Mouse (Mus musculus) liver, adult 2 months (tissue): Measurements from ENCODE around the gene Spats2l. TPM values are rescaled to one million over a fixed set of nuclear protein-coding genes. Genes with fewer than 3 reads are reported as not detected.

Source experiments
- DNase-seq: peaks from one replicate; pipeline ENCODE4 v3.0.0-alpha.2; 2011; ENCODE audit warnings: low read depth, low spot score; ENCODE audit errors: extremely low read depth
- H3K27ac ChIP-seq: fragments of 200-500 bp; replicated peaks from 2 replicates; pipeline ENCODE4 v1.5.1; 2012; ENCODE audit warnings: low read depth, mild to moderate bottlenecking, control low read depth, inconsistent platforms, low read length; ENCODE audit not compliant: insufficient read depth
- H3K27me3 ChIP-seq: fragments of 200-500 bp; 2 replicates; pipeline ENCODE4 v1.6.1; 2012; ENCODE audit warnings: mild to moderate bottlenecking, moderate library complexity, low read length, inconsistent platforms; ENCODE audit not compliant: control insufficient read depth, insufficient read depth
- H3K36me3 ChIP-seq: fragments of 200-500 bp; 2 replicates; pipeline ENCODE4 v1.6.1; 2012; ENCODE audit warnings: low read length, inconsistent platforms; ENCODE audit not compliant: control insufficient read depth, insufficient read depth
- H3K4me1 ChIP-seq: fragments of 200-500 bp; 2 replicates; pipeline ENCODE4 v1.6.1; 2011; ENCODE audit warnings: low read length; ENCODE audit not compliant: control insufficient read depth, insufficient read depth
- H3K4me3 ChIP-seq: fragments of 200-500 bp; 2 replicates; pipeline ENCODE4 v1.5.1; 2011; ENCODE audit warnings: low read depth, mild to moderate bottlenecking, control low read depth, low read length, moderate library complexity; ENCODE audit not compliant: insufficient read depth
- H3K79me2 ChIP-seq: fragments of 200-500 bp; 2 replicates; pipeline ENCODE4 v1.6.1; 2012; ENCODE audit warnings: inconsistent platforms, mild to moderate bottlenecking, low read length, moderate library complexity; ENCODE audit not compliant: control insufficient read depth, insufficient read depth
- H3K9ac ChIP-seq: fragments of 200-500 bp; 2 replicates; pipeline ENCODE4 v1.6.1; 2012; ENCODE audit warnings: low read depth, mild to moderate bottlenecking, control low read depth, inconsistent platforms, low read length
- CTCF ChIP-seq: fragments of 200-500 bp; IDR thresholded peaks from 2 replicates; pipeline ENCODE4 v1.5.1; 2011; ENCODE audit warnings: low read depth, low read length, control low read depth
- POLR2A ChIP-seq: fragments of 200-500 bp; IDR thresholded peaks from 2 replicates; pipeline ENCODE4 v1.6.1; 2011; ENCODE audit warnings: low read length, control low read depth; ENCODE audit not compliant: insufficient read depth; ENCODE audit errors: extremely low read depth
- WGBS: fragments of 180-500 bp; shearing (Covaris S2); methylation state at CpG from one replicate; pipeline ENCODE4 v1.1.7; 2018; 5-methylcytosine and 5-hydroxymethylcytosine counted together
- polyA plus RNA-seq: library from polyadenylated mRNA; depleted of rRNA; stranded (reverse); fragments of >200 nt; gene quantifications from 2 replicates; pipeline ENCODE4 v1.2.3, GENCODE M21; 2012; rRNA removed
- total RNA-seq: library from RNA; depleted of rRNA; stranded (reverse); fragments of >200 nt; gene quantifications from 2 replicates; pipeline ENCODE4 v1.2.3, GENCODE M21; 2014; rRNA removed

The Spats2l gene
- total and polyA plus RNA-seq, 2 experiments = 0.35 to 1.3 TPM

DNA sequence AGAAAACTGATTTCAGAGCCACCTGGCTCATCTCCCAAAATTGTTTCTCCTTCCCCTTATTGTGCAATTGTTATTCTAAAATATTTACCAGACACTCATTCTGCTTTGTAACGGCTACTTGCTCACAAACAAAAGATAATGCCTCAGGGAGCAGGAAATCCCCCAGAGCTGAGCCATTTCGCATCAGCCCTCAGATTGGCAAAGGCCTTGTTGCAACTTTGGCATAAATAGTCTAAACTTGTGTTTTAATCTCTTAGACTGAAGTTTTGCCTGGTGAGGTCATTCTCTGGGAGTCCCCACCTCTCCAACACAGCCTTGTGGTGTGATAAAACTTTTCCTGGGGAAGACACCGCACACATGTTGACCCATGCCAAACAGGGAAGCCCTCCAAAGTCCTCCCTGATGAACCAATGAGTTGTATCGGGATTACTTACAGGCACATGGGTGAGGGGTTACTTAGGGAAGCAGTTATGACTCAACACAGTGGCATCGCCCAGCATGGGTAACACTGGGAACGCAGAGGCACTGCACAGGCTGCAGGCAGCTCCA is 215.2 kb downstream of the Spats2l start:
- Histone ChIP-seq H3K79me2 (no peaks in the 10 kb centered on the region), H3K27me3 (no peaks in the 10 kb centered on the region), H3K4me1 (peaks cover 2% of the 10 kb centered on the region), H3K27ac (no peak overlapping the region), H3K4me3 (no peak overlapping the region), H3K36me3 (no peaks in the 10 kb centered on the region), H3K9ac (no peak overlapping the region; the same call in 1 of the 2 replicates)
- 52% methylated on average over 6 of the region's 6 CpGs for WGBS
- no peak for TF ChIP-seq CTCF
- no peak for TF ChIP-seq POLR2A
- DNase-seq = peak; percentile 11

DNA sequence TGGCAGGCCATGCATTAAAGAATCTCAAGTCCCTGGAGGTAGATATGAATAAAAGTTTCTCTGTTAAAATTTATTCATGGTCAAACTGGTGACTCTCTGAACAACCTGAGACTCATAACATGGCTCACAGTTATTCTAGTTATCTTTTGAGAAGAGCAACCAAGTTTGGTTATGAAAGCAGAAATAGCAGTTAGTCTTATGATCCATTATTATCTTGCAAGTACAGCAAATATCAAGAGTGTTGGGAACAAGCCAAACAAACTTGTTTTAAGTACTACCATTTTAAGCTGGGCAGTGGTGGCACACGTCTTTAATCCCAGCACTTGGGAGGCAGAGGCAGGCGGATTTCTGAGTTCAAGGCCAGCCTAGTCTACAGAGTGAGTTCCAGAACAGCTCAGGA is 217.3 kb downstream of the Spats2l start:
- no peaks in the 10 kb centered on the region for H3K27me3 ChIP-seq
- H3K4me3 ChIP-seq = no peak overlapping the region
- H3K9ac ChIP-seq = no peak overlapping the region
- no peaks in the 10 kb centered on the region for H3K36me3 ChIP-seq
- H3K79me2 ChIP-seq = no peaks in the 10 kb centered on the region
- 68% methylated on average over 2 of the region's 2 CpGs for WGBS
- DNase-seq = no peak
- H3K27ac ChIP-seq = no peak overlapping the region
- TF ChIP-seq POLR2A (no peak), CTCF (no peak)
- peaks cover 3% of the 10 kb centered on the region for H3K4me1 ChIP-seq

DNA sequence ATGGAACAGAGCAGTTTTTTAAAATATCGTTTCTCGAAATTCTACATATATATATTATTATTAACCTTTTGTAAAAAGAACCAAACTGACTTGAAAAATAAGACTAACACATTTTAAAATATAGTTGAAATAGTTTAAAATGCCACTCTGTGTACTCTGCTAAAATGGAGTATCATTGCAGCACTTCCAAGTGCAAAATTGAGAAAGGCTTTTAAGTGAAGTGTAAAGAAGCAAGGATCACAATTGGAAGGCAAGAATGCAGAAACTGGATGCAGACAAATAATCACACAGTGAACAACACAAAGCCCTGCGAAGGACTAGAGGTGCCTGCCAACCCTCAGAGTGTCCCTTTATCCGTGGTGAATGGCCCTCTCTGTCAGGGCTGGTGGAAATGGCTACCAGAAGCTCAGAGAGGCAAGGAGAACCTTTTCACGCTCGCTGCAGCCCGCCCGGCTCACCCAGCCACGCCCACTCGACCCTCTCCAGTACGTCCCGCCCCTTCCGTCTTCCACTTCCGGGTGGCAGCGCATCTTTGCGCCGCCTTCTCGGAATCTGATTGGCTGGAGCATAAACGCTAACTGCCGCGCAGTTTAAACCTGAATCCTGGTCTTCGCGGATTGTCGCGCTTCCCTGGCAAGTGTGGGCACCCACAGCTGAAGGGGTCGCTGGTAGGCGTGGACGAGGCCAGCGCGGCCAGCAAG is 221.6 kb downstream of the Spats2l start, which contains the start of gene Sgo2a:
TSS of gene Sgo2a (plus strand) at position 540 of the 701 bp plus-strand sequence.
- H3K9ac ChIP-seq = peak within 1 kb of the TSS; percentile 75
- 7% methylated on average over 30 of the region's 30 CpGs for WGBS
- H3K27ac ChIP-seq = no peak within 1 kb of the TSS; the same call in 1 of the 2 replicates
- no peaks in the 10 kb centered on the region for H3K79me2 ChIP-seq
- H3K4me1 ChIP-seq = peaks cover 4% of the 10 kb centered on the region
- DNase-seq = peak; percentile 81
- peak within 1 kb of the TSS; percentile 88 for H3K4me3 ChIP-seq
- TF ChIP-seq POLR2A (peak; percentile 20; the same call in 1 of the 2 replicates), CTCF (no peak)
- no peaks in the 10 kb centered on the region for H3K36me3 ChIP-seq
- no peaks in the 10 kb centered on the region for H3K27me3 ChIP-seq

DNA sequence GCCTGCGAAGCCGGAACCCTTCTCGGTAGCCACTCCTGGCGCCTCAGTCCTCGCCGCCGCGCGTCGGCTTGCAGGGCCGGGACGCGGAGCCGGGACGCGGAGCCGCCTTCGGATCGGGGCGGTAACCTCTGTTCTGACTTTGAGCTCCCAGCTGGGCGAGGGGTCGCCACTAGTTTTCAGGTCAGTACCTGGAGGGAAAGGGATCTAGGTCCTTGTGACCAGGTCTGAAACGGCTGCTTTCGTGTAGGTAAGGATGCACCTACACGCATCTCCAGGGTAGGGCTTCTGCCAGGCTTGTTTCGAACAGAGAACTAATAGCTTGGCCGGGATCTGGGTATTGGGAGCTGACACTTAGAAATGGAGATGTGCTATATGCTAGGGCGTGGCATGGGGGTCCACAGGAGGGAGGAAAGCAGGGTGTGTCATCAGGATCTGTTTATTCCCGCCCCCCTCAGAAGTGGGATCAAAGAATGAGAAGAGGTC is 222.2 kb downstream of the Spats2l start:
- DNase-seq = no peak
- Histone ChIP-seq H3K27ac (no peak overlapping the region), H3K79me2 (no peaks in the 10 kb centered on the region)

More for the DNA sequence above, 222.2 kb downstream of the Spats2l start:
- WGBS = under 1% methylated on average over 29 of the region's 29 CpGs
- Histone ChIP-seq H3K27me3 (no peaks in the 10 kb centered on the region), H3K4me1 (peaks cover 4% of the 10 kb centered on the region), H3K36me3 (no peaks in the 10 kb centered on the region), H3K9ac (peak overlapping the region; percentile 75), H3K4me3 (peak overlapping the region; percentile 88)
- no peak for TF ChIP-seq POLR2A
- no peak for TF ChIP-seq CTCF

Other genes with a start within 250 kb of the Spats2l start
- gene Sgo2a, start 221.8 kb downstream of the Spats2l start, total RNA-seq = 0.28 and 0.54 TPM in 2 replicates
- gene Sgo2a, start 221.8 kb downstream of the Spats2l start, polyA plus RNA-seq = not detected in 2 replicates
- 8.3 and 8.9 TPM in 2 replicates for gene Kctd18, start 244.8 kb downstream of the Spats2l start, total RNA-seq
- gene Kctd18, start 244.8 kb downstream of the Spats2l start, polyA plus RNA-seq = 2.1 and 2.9 TPM in 2 replicates